Mouse (Mus musculus): ENCODE data around the gene Polrmt.
A peak's percentile ranks its signal among the peaks of the same experiment; 100 is the strongest.
"Not testable (repeated sequence)": the region's sequence is repeated elsewhere in the genome, so short reads cannot be mapped to it uniquely, and the experiment has no call there.

Gene Polrmt

DNA sequence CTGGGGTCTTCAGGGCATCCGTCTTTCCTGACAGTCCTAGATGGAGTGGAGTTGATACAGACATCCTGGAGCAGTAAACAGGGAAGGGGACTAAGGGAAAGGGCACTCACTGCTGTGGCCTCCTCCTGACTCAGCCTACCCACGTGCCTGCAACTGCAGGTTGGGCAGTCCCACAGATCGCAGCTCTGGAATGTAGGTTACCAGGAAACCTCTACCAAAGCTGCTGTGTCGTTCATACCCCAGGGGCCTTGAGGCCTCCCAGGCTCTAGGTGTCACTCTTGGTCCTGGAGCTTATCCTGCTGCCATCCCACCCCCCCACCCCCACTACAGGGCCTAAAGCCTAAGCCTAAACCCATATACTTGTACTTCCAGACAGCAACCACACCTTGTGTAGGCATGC, 38.6 kb downstream of the Polrmt start:
- DNase-seq, result no peak

DNA sequence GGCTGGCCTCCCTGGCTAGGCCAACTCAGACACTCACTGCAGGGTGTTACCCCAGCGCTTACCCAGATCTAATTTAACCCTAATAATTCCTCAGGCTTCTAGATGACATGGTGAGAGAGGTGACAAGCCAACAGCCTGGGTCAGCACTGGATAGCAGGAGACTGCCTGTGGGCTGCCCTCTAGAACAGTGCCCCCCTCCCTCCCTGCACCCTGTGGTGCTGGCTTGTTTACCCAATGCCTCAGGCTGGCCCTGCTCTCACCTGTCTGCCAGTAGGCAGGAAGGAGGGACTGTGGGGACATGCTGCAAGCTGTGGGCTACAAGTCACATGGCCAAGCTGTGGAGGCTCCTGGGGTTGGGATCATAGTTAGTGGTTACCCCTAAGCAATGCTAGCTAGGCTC, 39.2 kb downstream of the Polrmt start:
- no peak for DNase-seq

DNA sequence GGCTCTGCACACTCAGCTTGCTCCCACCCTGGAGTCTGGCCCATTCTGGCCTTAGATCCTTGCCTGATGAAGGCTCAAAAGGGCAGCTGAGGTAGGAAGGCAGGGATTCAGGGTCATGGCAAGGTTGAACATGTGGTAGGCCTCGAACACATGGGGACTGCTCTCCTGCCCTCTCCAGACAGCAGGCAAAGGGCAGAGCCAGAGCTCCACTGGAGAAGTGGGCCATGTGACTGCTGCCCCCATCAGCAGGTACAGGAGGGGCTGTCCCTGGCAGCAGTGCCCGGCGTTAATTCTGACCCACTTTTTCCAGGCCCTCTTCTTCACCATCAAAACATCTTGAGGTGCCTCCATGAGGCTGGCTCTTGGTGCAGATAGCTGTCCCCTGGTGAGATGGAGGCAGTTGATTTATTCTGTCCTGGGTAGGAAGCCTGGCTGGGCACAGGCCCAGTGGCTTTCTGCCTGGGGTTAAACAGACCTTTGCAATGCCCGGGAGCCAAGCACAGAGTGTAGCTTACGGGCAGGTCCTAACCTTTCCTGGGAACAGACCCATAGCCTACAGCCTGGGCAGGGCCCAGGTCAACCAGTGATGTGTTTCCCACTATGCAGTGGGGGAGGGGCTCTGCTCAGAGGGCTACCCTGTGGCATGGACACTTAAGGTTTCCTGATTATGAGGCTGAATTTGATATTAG, 39.8 kb downstream of the Polrmt start:
- DNase-seq, result no peak

GRCm38 (mm10) chr10:79705951-79706350, 40.4 kb downstream of the Polrmt start:
- no peak for DNase-seq

- DNase-seq, result no peak
Measured at GRCm38 (mm10) chr10:79704970-79705360, 41.4 kb downstream of the Polrmt start.

- DNase-seq, result peak; percentile 99
Measured at GRCm38 (mm10) chr10:79704065-79704969, 42.1 kb downstream of the Polrmt start, which contains the start of gene Bsg. Bsg (plus strand) TSS chr10:79704491.

DNA sequence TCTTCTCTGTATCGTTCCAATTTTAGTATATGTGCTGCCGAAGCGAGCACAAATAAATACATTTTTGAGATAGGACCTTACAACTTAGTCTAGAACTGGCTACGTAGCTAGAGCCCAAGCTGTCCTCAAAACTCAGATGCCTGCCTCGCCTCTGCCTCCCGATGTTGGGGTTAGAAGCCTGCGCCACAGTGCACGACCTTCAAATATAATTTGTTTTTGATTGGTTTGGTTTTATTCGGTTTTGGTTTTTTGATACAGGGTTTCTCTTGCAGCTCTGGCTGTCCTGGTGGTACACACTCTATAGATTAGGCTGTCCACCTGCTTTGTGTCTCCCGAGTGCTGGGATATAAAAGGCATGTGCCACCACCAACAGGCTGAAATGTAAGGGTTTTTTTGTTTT, 42.8 kb downstream of the Polrmt start:
- DNase-seq, result no peak

- not testable (repeated sequence) for DNase-seq
Measured at GRCm38 (mm10) chr10:79702970-79703369, 43.4 kb downstream of the Polrmt start.

GRCm38 (mm10) chr10:79701443-79702129, 44.8 kb downstream of the Polrmt start:
- DNase-seq, result peak in 1 of 2 experiments; percentile 69

- DNase-seq, result no peak
Measured at GRCm38 (mm10) chr10:79700676-79701075, 45.7 kb downstream of the Polrmt start.

GRCm38 (mm10) chr10:79698459-79698858, 47.9 kb downstream of the Polrmt start:
- no peak for DNase-seq

DNA sequence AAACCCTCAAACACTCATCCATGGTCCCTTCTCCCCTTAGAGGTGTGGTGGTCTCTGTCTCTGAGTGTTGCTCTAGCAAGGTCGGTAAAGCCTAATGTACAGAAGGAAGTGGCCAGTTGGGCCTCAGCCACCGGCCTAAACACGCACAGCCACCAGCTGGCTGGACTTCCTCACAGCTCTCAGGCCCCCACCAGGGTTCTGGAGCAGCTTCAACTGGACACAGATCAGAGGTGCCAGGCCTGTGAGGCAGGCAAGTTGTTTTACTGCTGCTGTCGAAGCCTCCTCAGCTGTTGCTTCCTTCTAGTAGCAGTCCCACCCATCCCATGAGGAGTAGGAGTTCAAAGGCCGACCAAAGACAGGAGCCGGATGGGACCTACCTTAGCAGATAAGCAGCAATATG, 48.5 kb downstream of the Polrmt start:
- no peak for DNase-seq

GRCm38 (mm10) chr10:79696129-79696651, 50.2 kb downstream of the Polrmt start:
- no peak for DNase-seq

GRCm38 (mm10) chr10:79695231-79696128, 50.9 kb downstream of the Polrmt start:
- DNase-seq, result peak; percentile 68 to 75

DNA sequence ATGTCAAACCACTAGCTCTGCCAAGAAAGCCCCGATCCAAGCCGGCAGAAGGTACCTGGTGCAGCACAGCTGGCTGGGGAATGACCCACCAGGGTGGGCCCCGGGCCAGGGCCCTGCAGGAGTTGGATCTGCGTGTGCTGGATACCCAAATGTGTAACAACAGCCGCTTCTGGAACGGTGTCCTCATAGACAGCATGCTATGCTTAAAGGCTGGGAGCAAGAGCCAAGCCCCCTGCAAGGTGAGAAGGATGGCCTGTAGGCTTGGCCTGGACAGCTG, 52.1 kb downstream of the Polrmt start:
- DNase-seq, result no peak

- no peak for DNase-seq
Measured at GRCm38 (mm10) chr10:79693580-79694378, 52.6 kb downstream of the Polrmt start.

DNA sequence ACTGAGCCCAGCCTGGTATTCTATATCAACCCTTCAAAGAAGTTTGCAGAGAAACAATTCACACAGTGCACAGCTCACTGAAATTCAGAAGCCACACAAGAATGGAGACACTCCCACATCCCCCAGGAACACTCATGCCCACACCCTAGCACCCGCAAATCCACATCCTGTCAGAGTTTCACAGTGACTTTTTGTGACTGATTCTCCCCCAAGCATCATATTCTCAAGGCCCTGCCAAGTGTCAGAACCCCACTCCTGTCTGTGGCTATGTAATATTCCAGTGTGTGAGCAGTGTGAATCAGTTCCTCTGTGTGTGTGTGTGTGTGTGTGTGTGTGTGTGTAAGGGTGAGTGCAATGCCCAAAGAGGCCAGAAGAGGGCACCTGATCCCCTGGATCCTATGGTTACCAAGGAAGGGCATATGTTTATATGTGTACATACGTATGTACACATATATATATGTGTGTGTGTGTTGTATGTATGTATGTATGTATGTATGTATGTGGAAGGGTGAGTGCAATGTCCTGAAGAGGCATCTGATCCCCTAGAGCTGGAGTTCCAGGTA, 54.3 kb downstream of the Polrmt start:
- DNase-seq, result no peak

- DNase-seq, result no peak
Measured at GRCm38 (mm10) chr10:79689178-79689577, 57.2 kb downstream of the Polrmt start.

DNA sequence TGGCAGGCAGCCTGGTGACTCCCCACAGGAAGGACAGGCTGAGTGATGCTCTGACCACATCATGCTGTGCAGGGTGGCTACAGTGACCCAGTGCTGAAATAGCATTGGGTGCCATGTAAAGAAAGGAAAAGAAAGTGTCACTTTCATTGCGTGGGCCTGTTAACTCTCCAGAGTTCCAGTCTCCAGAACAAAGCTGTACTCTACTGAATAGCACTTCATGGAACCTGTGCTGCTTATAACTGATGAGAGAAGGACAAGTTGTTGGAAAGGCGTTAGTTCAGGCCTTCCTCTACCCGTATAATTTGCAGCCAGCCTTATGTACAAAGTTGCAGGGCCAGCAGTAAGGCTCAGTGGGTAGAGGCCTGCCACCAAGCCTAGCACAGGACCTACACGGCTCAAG, 57.7 kb downstream of the Polrmt start, which contains the start of gene Gzmm:
Gzmm (plus strand) TSS at position 301 of the 400 bp plus-strand sequence.
- DNase-seq, result no peak

DNA sequence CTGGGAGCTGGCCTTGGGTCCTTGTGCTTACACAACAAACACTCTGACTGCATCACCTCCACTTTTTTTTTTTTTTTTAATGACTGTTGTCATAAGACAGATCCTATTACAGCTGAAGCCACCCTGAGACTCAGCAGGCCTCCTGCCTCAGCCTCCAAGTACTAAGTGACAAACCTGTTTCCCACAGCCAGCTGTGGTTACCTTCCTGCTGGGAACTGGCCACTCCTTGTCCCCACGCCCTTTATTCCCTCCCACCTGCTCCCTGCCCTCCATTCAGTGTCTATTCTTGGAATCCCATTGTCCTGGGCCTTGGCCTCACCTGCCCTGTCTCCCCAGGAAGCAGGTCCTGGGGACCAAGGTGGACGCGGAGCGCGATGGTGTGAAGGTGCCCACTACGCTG, 58.9 kb downstream of the Polrmt start:
- DNase-seq, result no peak

DNA sequence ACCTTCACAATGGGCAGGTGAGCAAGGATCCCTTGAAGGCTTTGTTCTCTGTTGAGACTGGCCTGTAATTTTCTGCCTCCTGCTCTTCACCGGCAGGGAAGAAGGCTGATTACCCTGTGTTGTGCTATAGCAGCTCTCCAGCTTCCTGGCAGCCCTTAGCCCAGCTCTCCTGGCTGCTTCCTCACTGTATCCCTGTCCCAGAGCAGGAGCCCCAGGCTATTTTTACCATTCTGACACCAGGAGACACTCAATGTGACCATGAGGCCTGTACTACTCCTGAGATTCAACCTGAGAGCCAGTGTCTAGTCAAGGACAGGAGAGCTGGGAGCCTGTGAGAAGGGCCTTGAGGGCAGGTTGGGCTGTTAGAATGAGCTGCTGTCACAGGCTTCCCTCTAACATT, 59.7 kb downstream of the Polrmt start:
- no peak for DNase-seq

Measured in kidney, adult 8-10 months (tissue).